Mouse (Mus musculus) retina, embryonic 14.5 days (tissue): ENCODE measurements around the gene Vamp2.

Experiments used
- DNase-seq: peaks from one replicate; pipeline ENCODE4 v3.0.0-alpha.2; 2015; ENCODE audit warnings: low spot score

Gene Vamp2

GRCm38 (mm10) chr11:69088103-69088855, at the start of gene Vamp2:
TSS of gene Vamp2 (plus strand) at chr11:69088490.
- peak; percentile 93 for DNase-seq

- DNase-seq, result peak; percentile 95
Measured at GRCm38 (mm10) chr11:69045531-69046394, 42.5 kb upstream of the Vamp2 start, which contains the start of gene Aurkb. TSS of gene Aurkb (plus strand) at chr11:69045647.

DNA sequence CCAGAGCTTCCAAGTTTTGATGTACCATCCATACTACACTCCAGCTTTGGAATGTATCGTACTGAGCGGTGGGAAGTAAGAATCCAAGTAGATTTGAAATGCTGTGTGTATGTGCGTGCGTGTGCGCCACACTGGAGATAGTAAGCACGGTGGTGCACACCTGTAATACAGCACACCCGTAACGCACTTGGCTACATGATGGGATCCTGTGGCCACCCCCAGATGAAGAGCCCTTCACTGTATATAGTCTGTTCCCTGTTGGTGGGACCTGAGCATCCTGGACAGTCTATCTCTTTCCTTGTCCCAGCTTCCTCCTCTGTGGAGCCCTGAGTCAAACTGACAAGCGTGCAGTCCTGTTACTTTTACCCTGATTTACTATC, 41.9 kb upstream of the Vamp2 start:
- no peak for DNase-seq

GRCm38 (mm10) chr11:69047592-69047991, 40.7 kb upstream of the Vamp2 start:
- no peak for DNase-seq

GRCm38 (mm10) chr11:69048151-69048550, 40.1 kb upstream of the Vamp2 start:
- no peak for DNase-seq

DNA sequence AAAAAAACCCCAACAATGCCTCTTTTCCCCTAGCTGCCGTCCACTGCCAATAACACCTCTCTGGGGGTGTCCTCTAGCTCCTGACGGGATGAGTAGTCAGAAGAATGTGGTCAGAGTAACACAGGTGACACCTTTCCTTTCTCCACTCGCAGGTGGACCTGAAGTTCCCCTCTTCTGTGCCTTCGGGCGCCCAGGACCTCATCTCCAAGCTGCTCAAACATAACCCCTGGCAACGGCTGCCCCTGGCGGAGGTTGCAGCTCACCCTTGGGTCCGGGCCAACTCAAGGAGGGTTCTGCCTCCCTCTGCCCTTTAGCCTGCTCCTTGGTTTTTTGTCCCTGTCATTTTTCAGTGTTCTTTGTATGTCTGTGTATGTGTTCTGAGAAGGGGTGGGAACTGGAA, 37.5 kb upstream of the Vamp2 start:
- no peak for DNase-seq

DNA sequence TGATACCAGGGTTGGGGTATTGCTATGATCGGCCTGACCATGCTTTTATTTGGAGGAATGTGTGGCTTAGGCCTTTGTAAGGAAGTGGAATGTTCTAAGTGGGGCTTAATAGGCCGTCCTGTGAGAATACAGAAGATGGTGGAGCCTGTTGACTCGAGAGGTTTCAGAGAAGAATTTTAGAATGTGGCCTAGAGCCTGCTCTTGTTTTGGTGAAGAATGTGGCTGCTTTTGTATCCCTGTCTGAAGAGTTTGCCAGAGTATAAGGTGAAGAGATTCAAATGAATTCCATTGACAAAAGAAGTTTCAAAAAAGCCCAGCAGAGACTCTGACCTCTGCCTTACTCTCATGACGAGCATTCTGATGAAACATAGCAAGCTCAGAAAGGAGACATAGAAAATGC, 36.5 kb upstream of the Vamp2 start:
- DNase-seq, result no peak

- no peak for DNase-seq
Measured at GRCm38 (mm10) chr11:69052824-69053421, 35.4 kb upstream of the Vamp2 start.

- DNase-seq, result no peak
Measured at GRCm38 (mm10) chr11:69053848-69054247, 34.4 kb upstream of the Vamp2 start.

DNA sequence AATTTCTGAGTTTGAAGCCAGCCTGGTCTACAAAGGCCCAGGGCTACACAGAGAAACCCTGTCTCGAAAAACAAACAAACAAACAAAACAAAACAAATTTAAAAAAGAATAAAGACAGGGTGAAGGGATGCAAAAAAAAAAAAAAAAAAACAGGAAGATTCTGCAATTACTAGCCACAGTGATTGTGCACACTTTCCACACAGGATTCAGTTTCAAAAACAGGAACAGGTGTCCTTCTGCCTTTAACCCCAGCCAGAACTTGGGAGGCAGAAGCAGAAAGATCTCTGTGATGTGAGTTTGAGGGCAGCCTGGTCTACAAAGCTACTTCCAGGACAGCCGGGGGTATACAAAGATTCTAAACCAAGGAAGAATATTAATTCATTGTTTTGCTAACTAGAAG, 30.0 kb upstream of the Vamp2 start:
- no peak for DNase-seq

GRCm38 (mm10) chr11:69058729-69059356, 29.4 kb upstream of the Vamp2 start:
- peak; percentile 26 for DNase-seq

DNA sequence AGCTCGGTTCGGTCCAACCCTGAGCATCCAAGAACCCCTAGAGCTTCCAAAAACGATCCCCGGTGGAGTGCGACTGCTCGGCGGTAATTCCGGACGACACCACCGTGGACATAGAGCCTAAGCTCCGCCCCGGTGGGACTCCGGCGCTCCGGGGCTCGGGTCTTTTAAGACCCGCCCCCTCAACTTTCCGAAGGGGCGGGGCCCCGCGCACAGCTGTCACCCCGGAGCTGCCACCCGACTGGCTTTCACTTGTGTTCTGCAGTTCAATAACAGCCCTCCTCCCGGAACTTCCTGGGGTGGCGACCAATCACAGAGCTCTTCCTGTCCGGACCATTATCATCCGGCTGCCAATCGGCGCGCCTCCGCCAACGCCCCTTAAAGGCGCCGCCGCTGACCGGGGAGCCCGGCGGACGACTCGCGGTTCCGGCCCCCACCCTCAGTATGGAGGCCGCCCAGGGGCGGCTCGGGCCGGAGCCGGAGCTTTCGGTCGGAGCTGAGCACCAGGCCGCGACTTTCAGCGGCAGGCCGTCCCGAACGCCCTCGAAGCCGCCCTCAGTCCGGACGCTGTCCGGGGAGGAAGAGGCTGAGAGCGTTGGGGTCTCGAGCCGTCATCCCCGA, 28.8 kb upstream of the Vamp2 start, which contains the start of gene Borcs6:
Gene Borcs6 (plus strand): TSS at position 361 of the 618 bp plus-strand sequence.
- DNase-seq, result peak; percentile 97

DNA sequence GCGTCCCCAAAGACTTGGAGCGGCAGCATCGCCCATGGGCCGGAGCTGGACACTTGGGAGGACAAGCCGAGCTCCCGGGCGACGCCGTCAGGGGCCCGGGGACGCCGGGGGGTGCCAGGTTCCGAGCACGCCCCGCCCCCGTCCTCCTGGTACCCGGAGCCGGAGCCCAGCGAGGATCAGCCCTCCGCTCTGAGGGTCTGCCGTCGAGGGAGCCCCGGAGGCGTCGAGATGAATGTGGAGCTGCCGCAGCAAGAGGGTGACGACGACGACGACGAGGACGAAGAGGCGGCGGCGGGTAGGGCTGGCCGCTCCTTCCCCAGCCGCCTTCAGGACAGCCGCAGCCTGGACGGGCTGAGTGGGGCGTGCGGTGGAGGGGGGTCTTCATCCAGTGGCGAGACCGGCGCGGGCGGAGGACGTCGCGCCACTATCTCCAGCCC, 28.3 kb upstream of the Vamp2 start:
- peak; percentile 59 for DNase-seq

DNA sequence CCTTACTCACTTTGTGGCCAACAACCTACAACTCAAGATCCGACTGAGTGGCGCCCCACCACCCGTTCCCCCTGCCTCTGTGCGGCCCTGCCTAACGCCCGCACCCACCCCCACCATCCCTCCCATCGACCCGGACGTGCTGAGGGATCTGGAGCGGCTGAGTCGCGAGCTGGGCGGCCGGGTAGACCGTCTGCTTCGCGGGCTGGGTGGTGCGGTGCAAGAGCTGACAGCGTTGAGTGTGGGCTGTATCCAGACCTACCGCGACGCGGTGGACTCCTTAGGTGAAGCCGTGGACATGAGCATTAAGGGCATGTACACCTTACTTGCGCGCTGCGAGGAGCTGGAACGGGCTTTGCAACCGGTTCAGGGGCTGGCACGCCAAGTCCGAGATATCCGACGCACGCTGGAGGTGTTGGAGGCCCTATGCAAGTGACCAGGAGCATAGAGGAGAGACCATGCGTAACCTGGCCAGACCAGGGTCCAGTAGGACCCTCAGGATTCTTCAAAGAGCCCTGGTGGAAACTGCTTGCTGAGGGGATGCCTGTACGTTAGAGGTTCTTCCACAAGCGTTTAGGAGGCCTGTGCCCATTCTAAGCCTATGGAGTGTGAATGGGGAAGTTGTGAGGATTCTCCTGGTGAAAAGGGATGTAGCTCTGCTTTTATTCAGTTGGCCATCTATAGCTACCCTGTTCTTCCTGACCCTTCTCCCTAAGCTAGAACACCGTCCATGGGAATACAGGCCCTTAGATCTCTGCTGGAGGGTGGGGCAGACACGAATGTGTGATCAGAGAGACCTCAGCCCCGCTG, 27.6 kb upstream of the Vamp2 start:
- DNase-seq, result peak; percentile 47

DNA sequence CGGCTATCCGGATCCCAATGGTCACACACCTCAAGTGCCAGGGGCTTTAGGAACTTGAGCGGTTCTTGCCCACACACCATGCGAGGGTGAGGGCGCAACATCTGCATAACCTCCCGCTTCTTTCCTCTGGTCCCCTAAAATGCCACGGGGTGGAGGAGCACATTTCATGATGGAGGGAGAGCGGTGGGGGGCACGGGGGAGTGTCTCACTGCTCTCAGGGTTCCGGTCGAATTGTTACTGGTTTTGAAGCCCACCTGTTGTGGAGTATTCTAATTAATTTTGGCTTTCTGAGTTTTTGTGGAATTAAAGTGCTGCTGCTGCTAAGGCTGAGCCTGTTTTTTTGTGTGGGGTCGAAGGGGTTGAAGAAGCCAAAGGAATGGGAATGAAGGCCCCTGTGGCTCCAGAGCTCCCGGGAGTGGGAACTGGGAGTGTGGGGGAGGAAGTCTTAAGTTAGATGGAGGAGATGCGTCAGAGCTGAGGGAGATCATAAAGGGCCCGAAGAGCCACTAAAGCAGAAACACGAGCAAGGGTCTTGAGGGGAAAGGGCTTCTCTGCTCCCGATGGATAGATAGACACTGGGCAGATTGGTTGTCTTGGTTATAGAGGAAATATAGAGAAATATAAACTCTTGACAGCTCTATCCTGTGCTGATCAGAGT, 26.9 kb upstream of the Vamp2 start:
- DNase-seq, result no peak

GRCm38 (mm10) chr11:69062194-69062760, 26.0 kb upstream of the Vamp2 start:
- DNase-seq, result peak; percentile 89

GRCm38 (mm10) chr11:69062761-69063224, 25.5 kb upstream of the Vamp2 start:
- peak; percentile 98 for DNase-seq

- peak; percentile 92 for DNase-seq
Measured at GRCm38 (mm10) chr11:69063413-69064201, 24.7 kb upstream of the Vamp2 start.
